Mouse (Mus musculus): ENCODE measurements around the gene Gzmd.
A peak's percentile ranks its signal among the peaks of the same experiment; 100 is the strongest.
"Not testable (repeated sequence)": the region's sequence is repeated elsewhere in the genome, so short reads cannot be mapped to it uniquely, and the experiment has no call there.

The Gzmd gene

GRCm38 (mm10) chr14:56132508-56132907, at the start of gene Gzmd:
Gene Gzmd, minus strand, starts transcription at chr14:56132608.
- not testable (repeated sequence) for DNase-seq

GRCm38 (mm10) chr14:56177651-56178050, 45.2 kb upstream of the Gzmd start:
- peak; percentile 79 for DNase-seq

- DNase-seq = no peak
These were observed 42.1 kb upstream of the Gzmd start, which contains the start of gene Gzmn for GRCm38 (mm10) chr14:56174499-56174898. Gene Gzmn, minus strand, starts transcription at chr14:56174599.

- DNase-seq = no peak
These were observed 41.0 kb upstream of the Gzmd start for GRCm38 (mm10) chr14:56173396-56173795.

DNA sequence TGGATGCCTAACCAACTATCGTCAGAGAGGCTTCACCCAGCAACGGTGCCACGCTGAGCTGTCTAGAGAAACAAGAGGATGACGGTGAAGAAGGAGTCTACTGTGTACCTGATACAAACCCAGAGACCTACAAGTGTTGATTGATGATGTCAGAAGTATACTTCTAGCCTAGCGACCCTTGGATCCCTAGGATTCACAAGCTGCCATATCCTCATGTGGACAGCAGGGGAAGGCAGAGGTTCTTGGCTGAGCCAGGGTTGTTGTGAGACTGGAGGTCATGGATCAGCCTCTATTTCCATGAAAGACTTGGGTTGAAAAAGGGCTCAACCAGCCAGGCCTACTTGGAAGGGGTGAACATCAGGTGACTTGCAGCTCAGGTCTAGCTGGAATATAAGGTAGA, 40.3 kb upstream of the Gzmd start:
- no peak for DNase-seq

DNA sequence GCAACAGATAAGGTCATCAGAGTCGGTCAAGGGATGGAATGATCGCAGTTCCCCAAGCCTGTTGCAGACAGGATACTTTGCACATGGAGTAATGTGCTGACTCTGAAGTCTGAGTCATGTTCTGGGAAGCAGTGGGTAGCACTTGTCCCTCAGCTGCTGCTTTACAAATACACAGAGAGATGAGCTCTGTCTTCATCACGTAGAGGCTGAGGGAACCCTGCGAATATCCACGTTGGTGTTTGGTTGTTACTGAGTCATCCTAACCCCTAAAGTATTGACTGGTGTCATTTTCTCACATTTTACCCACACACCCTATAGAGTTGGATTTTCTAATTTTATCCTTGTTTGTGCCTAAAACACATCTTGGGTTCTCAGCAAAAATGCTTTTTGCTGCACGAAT, 35.6 kb upstream of the Gzmd start:
- DNase-seq = no peak

DNA sequence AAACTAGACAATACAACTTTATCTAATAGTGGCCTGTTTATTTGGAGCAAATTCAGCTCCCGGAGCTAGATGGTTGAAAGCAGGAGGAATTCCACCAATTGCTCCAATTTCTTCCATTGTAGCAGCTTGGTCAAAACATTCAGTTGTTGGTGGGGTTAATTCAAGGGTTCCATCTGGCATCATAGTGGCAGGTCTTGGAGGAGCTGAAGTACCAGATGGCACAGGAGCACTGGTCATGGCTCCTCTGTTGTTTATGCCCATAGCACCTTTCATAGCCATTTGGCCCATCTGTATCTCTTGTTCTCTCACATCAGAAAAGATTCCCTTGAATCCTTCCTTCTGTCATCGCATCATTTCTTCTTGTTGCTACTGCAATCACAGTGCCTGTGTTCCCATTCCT, 29.7 kb upstream of the Gzmd start:
- DNase-seq = no peak

- not testable (repeated sequence) for DNase-seq
These were observed 27.1 kb upstream of the Gzmd start, which contains the start of gene Gzmg for GRCm38 (mm10) chr14:56159479-56159878. Gene Gzmg, minus strand, starts transcription at chr14:56159579.

- DNase-seq = peak; percentile 79
These were observed 22.9 kb upstream of the Gzmd start for GRCm38 (mm10) chr14:56155340-56155739.

GRCm38 (mm10) chr14:56133675-56134074, 1.3 kb upstream of the Gzmd start:
- DNase-seq = peak; percentile 46

- no peak for DNase-seq
These were observed 4.1 kb downstream of the Gzmd start for GRCm38 (mm10) chr14:56128341-56128740.

GRCm38 (mm10) chr14:56123516-56123915, 8.9 kb downstream of the Gzmd start:
- no peak for DNase-seq

- DNase-seq = peak; percentile 4
These were observed 11.9 kb downstream of the Gzmd start, which contains the start of gene Gzme for GRCm38 (mm10) chr14:56120525-56120924. Gene Gzme, minus strand, starts transcription at chr14:56120625.

- peak; percentile 68 for DNase-seq
These were observed 16.7 kb downstream of the Gzmd start for GRCm38 (mm10) chr14:56115531-56116310.

- peak; percentile 79 for DNase-seq
These were observed 26.8 kb downstream of the Gzmd start for GRCm38 (mm10) chr14:56105447-56106180.

- DNase-seq = peak; percentile 56
These were observed 27.4 kb downstream of the Gzmd start for GRCm38 (mm10) chr14:56105016-56105415.

DNA sequence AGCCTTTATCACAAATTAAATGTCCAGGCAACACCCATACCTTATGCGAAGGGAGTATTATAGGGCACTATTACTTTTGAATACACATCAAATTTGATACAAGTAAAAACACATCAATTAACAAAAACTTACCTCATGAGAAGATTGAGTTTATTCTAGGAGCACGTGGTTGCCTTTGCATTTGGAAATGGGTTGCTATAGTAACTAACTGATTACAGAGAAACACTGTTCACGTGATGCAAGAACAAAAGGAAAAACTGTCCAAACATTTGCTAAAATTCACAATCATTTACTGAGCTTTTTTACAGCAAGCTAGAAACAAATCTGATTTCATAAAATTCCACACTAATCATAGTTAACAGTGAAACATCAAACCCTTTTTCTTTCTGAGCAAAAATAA, 29.0 kb downstream of the Gzmd start:
- no peak for DNase-seq

- DNase-seq = peak; percentile 81
These were observed 30.0 kb downstream of the Gzmd start, which contains the start of gene Ctsg for GRCm38 (mm10) chr14:56102386-56102785. Gene Ctsg, minus strand, starts transcription at chr14:56102574.

DNA sequence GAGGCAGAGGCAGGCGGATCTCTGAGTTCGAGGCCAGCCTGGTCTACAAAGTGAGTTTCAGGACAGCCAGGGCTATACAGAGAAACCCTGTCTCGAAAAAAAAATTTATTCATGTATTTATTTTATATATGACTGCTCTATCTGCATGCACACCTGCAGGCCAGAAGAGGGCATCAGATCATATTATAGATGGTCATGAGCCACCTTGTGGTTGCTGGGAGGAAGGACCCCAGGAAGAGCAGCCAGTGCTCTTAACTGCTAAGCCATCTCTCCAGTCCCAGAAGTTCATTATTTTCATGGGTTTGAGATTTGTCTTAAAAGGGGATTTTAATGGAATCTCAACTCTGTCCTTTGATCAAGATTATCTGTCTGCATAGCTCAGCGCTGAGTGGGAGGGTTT, 33.5 kb downstream of the Gzmd start:
- peak; percentile 45 for DNase-seq

DNA sequence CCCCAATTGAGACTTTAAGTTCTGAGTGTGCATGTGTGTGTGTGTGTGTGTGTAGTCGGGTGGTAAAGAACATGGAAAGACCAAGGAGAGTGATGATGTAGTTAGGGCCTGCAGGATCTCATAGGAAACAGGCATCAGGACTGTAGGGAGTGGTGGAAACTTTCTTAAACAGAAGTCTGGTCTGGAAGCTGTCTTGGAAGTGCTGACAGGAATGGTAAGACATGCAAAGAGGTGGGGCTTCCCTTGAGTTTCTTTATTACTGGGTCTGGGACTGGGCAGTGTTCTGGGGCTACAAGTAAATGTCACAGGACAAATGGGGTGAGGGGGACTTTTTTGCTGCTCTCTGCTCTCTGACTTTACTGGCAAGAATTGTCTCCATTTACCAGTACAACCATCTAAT, 34.8 kb downstream of the Gzmd start:
- DNase-seq = no peak

DNA sequence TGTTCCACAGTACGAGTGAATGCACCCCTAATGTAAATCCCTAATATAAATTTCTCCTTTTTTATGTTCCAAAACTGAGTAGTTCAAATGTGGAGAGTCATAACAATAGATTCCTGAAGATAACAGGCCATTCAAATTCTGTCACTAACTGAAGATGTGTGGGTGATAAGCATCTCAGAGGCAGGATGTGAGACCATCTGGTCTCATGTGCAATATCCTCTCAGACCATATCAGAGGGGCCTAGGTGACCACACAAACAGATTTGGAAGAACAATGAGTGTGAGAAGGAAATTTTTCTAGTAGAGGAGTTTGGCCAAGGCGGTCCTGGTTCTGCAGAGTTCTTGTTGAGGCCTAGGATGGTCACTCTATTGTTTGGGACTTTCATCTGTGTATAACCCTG, 39.1 kb downstream of the Gzmd start:
- DNase-seq = peak; percentile 49

DNA sequence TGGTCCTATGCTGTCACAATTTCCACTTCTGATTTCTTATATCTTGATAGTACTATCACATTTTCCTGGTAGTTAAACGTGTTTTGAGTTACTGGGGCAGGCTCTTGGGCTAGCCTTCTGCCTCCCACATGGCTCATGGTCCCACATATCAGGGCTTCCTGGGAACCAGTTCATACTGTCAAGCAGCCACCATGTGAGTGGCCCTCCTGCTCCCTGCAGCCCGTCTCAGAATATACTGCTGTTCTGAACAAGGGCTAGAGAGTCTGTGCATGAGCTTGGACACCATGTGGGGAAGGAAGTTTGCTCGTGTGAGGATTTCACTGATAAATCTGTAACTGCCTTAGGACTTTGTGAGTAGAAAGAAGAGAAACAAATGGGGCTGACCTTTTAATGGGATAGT, 45.7 kb downstream of the Gzmd start:
- DNase-seq = peak; percentile 68

- DNase-seq = peak; percentile 71
These were observed 47.2 kb downstream of the Gzmd start, which contains the start of gene Mcpt8 for GRCm38 (mm10) chr14:56085167-56085566. Gene Mcpt8, minus strand, starts transcription at chr14:56085273.

- DNase-seq = peak; percentile 36
These were observed 50.4 kb downstream of the Gzmd start for GRCm38 (mm10) chr14:56082016-56082415.

All from heart, adult 11 months (tissue).